Mouse (Mus musculus) T-helper 17 cell (primary cell): ENCODE measurements around the gene Eif4g3.

Source experiments
- in situ Hi-C, 2 experiments: fragments of 300-600 bp; cut with MboI, MseI; formaldehyde crosslinking; loops; 1 replicate in 1 of 2; 2 replicates in 1 of 2; pipeline ENCODE4 v1.15.1; 2025; ENCODE audit warnings: high pct_unique_total_duplicates in 2 of 2

Gene Eif4g3

DNA sequence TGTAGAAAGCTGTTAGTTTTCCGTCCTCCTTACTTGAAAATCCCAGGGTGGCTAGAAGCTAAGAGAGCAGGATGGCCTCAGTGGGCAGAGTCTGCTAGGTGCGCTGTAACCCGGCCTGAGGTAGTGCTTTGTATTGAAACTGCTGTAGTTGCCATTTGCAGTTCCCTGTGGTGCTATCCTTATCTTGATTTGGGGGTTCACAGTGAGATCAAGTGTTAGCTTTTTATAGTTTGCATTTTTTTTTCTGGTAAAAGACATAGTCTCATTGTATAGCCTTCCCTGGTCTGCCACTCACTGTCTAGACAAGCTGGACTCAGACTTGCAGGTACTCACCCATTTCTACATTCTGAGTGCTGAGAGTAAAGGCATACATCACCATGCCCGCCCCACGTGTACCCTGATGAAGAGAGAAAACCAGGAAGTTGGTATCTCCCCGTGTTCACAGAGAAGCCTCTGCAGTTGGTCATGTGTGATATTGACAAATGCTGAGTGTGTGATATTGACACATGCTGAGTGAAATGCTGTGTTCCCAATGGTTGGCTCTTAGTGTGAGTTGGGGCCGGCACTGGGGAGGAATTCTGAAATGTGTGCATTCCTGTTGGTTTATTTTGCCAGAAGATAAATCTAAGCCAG is 98.9 kb downstream of the Eif4g3 start:
- in situ Hi-C loops = loop anchor here in 1 of 2 experiments (5.0 kb wide), 1 partner anchor 934 kb away; no protein-coding TSS in a partner anchor

- in situ Hi-C loops = loop anchor here in 1 of 2 experiments (25.0 kb wide), 1 partner anchor 263 kb away; no protein-coding TSS in a partner anchor
These were observed 107.6 kb downstream of the Eif4g3 start for GRCm38 (mm10) chr4:138100456-138100855.

DNA sequence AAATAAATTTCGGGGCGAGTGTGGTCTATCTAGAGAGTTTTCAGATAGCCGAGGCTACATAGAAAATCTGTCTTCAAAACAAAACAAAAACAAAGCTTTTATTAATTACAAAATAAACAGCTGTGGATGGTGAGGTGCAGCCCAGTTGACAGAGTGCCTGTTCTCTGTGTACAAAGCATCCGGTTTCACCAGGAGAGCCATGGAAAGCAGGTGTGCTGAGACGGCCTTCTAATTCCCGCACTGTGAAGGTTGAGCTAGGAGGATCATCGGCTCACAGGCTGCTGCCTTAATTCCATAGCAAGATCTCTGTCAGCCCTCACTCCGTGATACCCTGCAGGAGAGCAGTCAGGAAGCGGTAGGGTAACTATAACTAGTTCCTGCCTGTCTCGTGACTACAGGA is 109.0 kb downstream of the Eif4g3 start:
- in situ Hi-C loops = loop anchor here in 1 of 2 experiments (25.0 kb wide), 1 partner anchor 264 kb away; no protein-coding TSS in a partner anchor

GRCm38 (mm10) chr4:138102413-138102812 is 109.6 kb downstream of the Eif4g3 start:
- in situ Hi-C loops = loop anchor here in 1 of 2 experiments (25.0 kb wide), 1 partner anchor 265 kb away; no protein-coding TSS in a partner anchor

- in situ Hi-C loops = loop anchor here (5.0 to 25.0 kb wide), 2 partner anchors 138 to 268 kb away; no protein-coding TSS in a partner anchor
These were observed 112.1 kb downstream of the Eif4g3 start for GRCm38 (mm10) chr4:138104967-138105366.

DNA sequence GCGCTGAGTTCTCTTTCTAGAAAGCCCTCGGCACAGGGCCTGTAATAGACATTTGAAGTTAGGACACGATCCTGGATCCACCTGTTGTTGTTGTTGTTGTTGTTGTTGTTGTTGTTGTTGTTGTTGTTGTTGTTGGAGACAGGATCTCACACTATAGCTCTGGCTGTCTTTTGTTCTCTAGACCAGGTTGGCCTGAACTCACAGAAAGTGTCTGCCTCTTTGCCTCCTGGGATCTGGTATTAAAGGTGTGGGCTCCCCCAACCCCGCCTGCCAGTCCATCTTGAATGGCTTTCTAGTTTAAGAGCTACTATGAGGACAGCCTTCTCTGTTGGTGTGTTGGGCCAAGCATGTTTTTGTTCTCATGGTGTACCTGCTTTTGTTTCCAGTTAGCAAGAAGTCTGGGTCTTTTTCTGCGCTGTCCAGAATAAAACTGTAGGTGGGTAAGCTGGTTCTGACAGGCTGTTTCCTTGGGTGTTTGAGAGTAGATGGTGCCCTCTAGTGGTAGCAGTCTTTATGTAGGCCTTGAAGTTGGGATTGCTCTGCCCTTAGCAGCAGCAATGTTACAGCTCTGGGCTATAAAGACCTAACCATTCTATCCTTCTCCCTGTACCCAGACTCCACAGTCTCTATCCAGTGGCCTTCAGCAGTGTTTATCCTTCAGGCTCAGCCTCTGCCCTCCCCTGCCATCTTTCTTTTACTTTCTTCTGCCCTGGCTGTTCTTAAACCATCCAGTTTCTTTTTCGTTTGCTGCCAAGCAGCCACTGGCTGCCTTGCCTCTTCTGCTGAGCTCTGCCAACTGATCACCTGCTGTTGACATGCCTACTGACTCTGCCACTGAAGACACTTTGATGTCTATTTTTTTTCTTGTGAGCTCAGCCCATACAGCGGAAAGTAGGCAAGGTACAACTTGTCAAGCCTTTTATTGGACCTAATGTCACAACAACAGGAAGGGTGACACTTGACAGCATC is 114.9 kb downstream of the Eif4g3 start:
- in situ Hi-C loops = loop anchor here (5.0 to 25.0 kb wide), 2 partner anchors 140 to 270 kb away; no protein-coding TSS in a partner anchor

GRCm38 (mm10) chr4:138108541-138108940 is 115.7 kb downstream of the Eif4g3 start:
- in situ Hi-C loops = loop anchor here (5.0 to 25.0 kb wide), 2 partner anchors 141 to 271 kb away; no protein-coding TSS in a partner anchor

GRCm38 (mm10) chr4:138109332-138109731 is 116.5 kb downstream of the Eif4g3 start:
- in situ Hi-C loops = loop anchor here (5.0 to 25.0 kb wide), 2 partner anchors 142 to 272 kb away; no protein-coding TSS in a partner anchor

GRCm38 (mm10) chr4:138111858-138112257 is 119.0 kb downstream of the Eif4g3 start:
- in situ Hi-C loops = loop anchor here in 1 of 2 experiments (25.0 kb wide), 1 partner anchor 275 kb away; no protein-coding TSS in a partner anchor

- in situ Hi-C loops = loop anchor here in 1 of 2 experiments (5.0 to 25.0 kb wide), 2 partner anchors 87 to 282 kb away; no protein-coding TSS in a partner anchor
These were observed 126.9 kb downstream of the Eif4g3 start for GRCm38 (mm10) chr4:138119740-138120139.

DNA sequence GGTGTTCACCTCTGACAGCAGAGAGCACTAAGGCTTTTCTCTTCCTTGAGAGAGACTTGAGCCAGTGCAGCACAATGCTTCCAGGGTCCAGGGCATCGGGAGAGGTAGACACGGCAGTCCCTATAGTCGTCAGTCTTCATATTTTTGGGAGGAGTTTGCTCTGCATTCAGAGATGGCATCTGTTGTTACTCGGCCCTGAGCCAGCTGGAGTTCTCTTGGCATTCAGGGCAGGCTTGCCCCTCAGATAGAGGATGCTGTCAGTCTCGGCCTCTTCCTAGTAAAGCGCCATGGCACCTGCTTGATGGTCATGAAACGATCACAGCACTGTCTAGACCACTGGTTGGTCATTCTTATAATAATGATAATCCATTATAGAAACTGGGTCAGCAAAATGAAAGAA is 131.2 kb downstream of the Eif4g3 start:
- in situ Hi-C loops = loop anchor here in 1 of 2 experiments (25.0 kb wide), 1 partner anchor 287 kb away; no protein-coding TSS in a partner anchor

GRCm38 (mm10) chr4:138127371-138127770 is 134.5 kb downstream of the Eif4g3 start:
- in situ Hi-C loops = no loop called here

DNA sequence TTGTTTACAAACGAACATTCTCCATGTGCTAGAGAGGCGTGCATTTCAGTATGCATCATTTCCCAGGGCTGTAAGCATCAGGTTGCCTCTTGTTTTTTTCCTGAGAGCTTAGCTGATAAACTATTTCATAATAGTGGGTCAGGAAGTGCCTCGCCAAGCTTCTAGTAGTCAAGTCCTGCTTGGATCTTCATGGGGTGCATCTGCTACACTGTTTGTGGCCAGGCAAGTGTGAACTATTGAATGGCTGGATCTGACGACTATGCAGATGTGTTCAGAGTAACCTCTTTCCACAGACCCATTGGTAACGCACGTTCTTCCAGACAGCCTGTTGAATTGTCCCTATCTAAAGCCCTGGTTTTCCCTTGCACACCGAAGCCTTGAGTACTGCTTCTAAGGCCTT is 135.0 kb downstream of the Eif4g3 start:
- in situ Hi-C loops = no loop called here

DNA sequence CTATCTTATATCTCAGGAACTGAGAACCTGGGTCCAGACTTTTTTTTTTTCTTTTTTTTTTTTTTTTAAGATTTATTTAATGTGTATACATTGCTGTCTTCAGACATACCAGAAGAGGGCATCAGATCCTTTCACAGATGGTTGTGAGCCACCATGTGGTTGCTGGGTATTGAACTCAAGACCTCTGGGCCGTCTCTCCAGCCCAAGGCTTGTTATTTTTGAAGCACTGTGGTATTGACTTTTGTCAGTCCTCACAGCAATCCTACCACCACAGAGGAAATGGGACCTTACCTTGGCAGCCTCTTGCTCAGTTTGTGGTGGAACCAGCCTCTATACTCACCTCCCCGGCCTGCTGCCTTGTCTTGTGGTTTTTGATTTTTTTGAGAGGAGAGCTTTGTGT is 137.3 kb downstream of the Eif4g3 start:
- in situ Hi-C loops = no loop called here

GRCm38 (mm10) chr4:138131226-138131625 is 138.4 kb downstream of the Eif4g3 start:
- in situ Hi-C loops = no loop called here

- in situ Hi-C loops = no loop called here
These were observed 138.9 kb downstream of the Eif4g3 start for GRCm38 (mm10) chr4:138131716-138132115.

- in situ Hi-C loops = no loop called here
These were observed 140.5 kb downstream of the Eif4g3 start for GRCm38 (mm10) chr4:138133360-138133759.

DNA sequence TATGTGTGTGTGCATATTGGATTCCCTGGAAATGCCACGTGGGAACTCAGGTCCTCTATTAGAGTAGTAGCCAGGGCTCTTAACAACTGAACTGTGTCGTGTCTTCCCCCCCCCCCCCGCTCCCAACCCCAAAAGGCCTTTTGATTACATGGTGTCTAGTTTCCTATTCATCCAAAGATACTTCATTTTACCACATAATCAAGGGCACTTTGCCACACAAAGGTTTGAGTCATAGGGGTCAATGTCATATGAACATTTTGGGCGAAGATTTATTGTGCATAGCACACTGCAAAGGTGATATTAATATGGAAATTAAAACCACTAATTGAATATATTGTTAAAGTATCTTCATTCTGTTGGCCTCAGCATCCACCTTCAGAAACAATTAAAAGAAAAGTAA is 144.5 kb downstream of the Eif4g3 start:
- in situ Hi-C loops = no loop called here

GRCm38 (mm10) chr4:138137804-138138203 is 145.0 kb downstream of the Eif4g3 start:
- in situ Hi-C loops = no loop called here

- in situ Hi-C loops = no loop called here
These were observed 145.4 kb downstream of the Eif4g3 start for GRCm38 (mm10) chr4:138138219-138138618.

- in situ Hi-C loops = no loop called here
These were observed 148.5 kb downstream of the Eif4g3 start for GRCm38 (mm10) chr4:138141358-138141757.

DNA sequence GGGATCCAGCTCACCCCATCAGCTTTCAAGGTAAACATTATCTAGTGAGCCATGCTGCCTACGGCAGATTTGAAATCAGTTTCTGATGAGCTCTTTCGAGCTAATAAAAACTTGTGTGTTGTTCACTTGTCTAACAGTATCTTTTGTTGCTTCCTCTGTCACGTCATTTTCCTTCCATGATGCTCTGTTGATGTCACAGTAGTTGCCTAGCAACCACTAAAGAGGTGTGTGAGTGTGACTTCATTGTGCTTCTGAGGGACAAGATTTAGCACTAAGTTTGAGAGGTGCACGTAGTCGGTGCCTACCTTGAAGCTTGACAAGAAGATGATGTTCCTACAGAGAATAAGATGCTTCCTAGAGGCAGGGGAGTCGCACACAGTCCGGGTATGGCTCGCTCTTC is 154.4 kb downstream of the Eif4g3 start:
- in situ Hi-C loops = no loop called here
